Mouse (Mus musculus): ENCODE measurements around the gene Olfr1392.

The Olfr1392 gene

GRCm38 (mm10) chr11:49251380-49251761 is 33.7 kb upstream of the Olfr1392 start:
- DNase-seq (ENCODE audit: extremely low spot score, low read depth, low spot score): no peak

GRCm38 (mm10) chr11:49252048-49252447 is 33.0 kb upstream of the Olfr1392 start:
- DNase-seq (ENCODE audit: extremely low spot score, low read depth, low spot score): no peak

- DNase-seq (ENCODE audit: extremely low spot score, low read depth, low spot score): no peak
Observed at GRCm38 (mm10) chr11:49253035-49253434, 32.0 kb upstream of the Olfr1392 start.

GRCm38 (mm10) chr11:49259296-49259695 is 25.8 kb upstream of the Olfr1392 start:
- DNase-seq (ENCODE audit: extremely low spot score, low read depth, low spot score): no peak

GRCm38 (mm10) chr11:49259829-49260228 is 25.3 kb upstream of the Olfr1392 start:
- no peak for DNase-seq (ENCODE audit: extremely low spot score, low read depth, low spot score)

- no peak for DNase-seq (ENCODE audit: extremely low spot score, low read depth, low spot score)
Observed at GRCm38 (mm10) chr11:49260598-49261312, 24.3 kb upstream of the Olfr1392 start.

- DNase-seq (ENCODE audit: extremely low spot score, low read depth, low spot score): no peak
Observed at GRCm38 (mm10) chr11:49261313-49261855, 23.7 kb upstream of the Olfr1392 start.

DNA sequence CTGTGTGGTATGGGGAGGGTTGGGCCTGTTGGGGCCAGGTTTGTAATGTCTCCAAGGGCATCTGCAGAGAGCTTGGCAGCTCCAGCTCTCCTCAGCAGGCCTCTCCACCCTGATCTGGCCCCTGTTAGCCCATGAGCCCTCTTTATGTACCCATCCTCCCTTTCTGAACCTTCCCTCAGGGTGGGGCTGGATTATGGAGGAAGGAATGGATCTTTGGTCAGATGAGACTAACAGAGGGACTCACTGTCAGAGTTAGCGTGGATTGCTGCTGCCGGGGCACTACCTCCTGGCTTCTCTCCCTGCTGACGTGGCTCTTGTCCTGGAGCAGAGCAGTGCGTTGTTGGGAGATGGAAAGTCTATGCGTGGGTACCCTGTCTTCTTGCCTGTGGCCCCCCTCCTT is 22.8 kb upstream of the Olfr1392 start:
- DNase-seq (ENCODE audit: extremely low spot score, low read depth, low spot score): no peak

DNA sequence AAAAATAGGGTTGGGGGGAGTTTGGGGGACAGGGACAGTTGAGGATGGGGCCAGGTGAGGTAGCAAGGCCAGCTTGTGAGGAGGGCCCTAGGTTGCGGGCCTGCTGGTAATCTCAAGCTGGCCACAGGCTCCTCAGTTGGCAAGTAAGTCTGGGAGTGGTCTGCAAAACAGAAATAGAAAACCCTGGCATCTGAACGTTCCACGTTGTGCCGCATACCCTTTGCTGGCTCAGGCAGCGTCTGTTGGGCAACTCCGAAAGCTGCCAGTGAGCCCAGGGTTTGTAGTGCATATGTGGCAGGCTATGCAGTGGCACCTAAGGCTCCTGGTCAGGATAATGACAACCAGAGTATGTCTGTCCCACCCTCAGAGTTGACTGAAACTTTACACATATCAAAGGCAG is 21.9 kb upstream of the Olfr1392 start:
- DNase-seq (ENCODE audit: extremely low spot score, low read depth, low spot score): no peak

GRCm38 (mm10) chr11:49264081-49264480 is 21.0 kb upstream of the Olfr1392 start:
- no peak for DNase-seq (ENCODE audit: extremely low spot score, low read depth, low spot score)

DNA sequence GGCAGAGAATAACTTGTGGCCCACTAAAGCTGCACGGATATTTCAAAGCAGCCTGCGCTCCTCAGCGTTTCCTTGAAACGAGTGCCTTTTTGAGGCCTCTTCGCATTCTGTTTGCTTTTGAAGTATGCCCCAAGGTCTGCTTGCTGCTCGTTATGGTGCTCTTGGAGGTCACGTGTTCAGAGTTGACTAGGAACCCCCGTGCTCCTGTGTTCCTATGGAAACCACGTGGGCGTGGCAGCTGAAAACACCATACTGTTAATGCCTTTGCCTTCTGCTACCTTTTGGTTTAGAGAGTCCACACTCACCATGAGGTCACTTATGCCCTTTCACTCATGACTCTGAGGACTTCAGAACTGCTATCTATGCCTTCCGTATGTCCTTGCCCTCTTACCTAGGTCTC is 20.5 kb upstream of the Olfr1392 start:
- no peak for DNase-seq (ENCODE audit: extremely low spot score, low read depth, low spot score)

GRCm38 (mm10) chr11:49265101-49265500 is 20.0 kb upstream of the Olfr1392 start:
- no peak for DNase-seq (ENCODE audit: extremely low spot score, low read depth, low spot score)

DNA sequence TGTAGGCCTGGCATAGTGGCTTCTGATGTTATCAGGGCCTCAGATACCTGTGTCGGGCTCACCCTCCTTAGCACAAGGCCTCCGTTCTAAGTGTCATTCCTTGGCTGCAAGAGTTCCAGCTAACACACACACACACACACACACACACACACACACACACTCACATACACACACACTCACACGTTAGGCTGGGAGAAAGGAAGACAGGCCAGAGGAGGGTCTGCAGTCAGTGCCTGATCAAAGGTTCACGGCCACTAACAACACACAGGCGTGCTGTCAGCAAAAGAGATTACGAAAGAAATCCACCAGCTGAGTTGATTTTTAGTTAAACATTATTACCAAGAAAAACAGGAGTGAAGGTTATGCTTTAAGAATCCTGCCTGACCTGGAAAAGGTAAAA is 18.4 kb upstream of the Olfr1392 start:
- no peak for DNase-seq (ENCODE audit: extremely low spot score, low read depth, low spot score)

DNA sequence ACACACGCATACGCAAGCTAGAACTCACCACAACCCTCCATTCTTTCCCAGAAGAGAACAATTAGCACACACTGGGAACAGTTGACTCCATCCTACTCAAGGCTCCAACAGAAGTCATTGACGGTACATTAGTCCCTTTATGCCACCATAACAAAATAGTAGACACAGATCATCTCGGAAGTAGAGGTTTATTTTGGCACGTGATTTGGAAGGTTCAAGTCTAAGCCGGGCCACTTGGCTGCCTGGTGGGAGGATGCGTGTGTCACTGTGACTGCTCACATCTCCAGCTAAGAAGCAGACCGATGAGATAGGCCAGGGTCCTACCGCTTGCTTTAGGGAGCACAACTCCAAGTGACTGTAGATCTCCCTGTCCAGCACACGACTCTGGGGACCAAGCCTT is 17.8 kb upstream of the Olfr1392 start:
- no peak for DNase-seq (ENCODE audit: extremely low spot score, low read depth, low spot score)

DNA sequence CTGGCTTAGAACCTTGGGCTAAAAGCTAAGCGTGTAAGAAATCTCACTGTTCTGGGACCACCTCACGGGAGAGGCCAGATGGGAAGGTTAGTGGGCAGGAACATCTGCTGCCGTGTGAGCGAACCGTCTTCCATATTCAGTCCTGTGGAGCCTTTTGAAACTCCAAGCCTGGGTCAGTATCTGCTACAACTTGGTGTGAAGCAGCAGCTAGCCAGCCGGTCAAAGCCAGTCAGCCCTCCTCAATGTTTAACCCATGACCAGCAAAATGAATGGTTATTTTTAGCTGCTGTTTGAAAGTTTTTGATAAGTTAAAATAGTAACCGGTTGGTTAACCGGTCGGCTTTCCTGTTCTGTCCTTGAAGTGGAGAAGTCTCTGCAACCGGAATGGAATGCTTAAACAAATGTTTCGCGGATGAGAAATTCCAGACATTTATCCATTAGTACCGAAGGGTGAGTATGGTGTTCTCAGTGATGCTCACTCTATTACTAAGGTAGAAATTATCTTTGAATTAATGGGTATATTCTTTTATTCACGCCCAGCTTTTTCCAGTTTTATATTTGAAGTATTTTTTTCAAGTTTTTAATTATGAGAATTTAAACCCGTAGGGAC is 17.0 kb upstream of the Olfr1392 start:
- DNase-seq (ENCODE audit: extremely low spot score, low read depth, low spot score): no peak

- DNase-seq (ENCODE audit: extremely low spot score, low read depth, low spot score): no peak
Observed at GRCm38 (mm10) chr11:49269761-49270160, 15.3 kb upstream of the Olfr1392 start.

DNA sequence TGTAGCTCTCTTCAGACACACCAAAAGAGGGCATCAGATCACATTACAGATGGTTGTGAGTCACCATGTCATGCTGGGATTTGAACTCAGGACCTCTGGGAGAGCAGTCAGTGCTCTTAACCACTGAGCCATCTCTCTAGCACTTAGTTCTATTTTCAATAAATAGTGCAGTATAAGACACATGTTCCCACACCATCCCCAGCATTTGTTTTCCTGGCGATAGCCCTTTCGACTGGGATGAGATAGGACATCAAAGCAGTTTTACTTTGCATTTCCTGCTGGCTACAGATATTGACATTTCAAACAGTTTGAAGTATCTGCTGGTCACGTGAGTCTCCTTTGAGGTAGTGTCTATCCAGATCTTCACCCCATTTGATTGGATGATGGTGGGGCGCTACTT is 14.7 kb upstream of the Olfr1392 start:
- no peak for DNase-seq (ENCODE audit: extremely low spot score, low read depth, low spot score)

DNA sequence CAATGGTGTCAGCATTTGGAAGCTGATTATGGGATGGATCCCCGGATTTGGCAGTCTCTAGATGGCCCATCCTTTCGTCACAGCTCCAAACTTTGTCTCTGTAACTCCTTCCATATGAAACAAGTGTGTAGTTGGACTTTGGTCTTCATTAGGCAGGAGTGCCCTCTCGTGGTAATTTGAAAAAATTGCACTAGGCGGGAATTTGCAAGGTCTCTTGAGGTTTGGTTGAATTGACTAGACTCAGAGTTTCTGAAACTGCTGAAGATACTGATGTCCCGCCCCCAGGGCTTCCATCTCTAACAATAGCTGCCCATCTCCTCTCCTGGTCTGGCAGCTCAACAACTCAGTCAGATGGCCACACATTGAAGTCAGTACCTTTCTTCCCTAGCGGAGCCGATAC is 13.7 kb upstream of the Olfr1392 start:
- peak; percentile 22 for DNase-seq (ENCODE audit: extremely low spot score, low read depth, low spot score)

DNA sequence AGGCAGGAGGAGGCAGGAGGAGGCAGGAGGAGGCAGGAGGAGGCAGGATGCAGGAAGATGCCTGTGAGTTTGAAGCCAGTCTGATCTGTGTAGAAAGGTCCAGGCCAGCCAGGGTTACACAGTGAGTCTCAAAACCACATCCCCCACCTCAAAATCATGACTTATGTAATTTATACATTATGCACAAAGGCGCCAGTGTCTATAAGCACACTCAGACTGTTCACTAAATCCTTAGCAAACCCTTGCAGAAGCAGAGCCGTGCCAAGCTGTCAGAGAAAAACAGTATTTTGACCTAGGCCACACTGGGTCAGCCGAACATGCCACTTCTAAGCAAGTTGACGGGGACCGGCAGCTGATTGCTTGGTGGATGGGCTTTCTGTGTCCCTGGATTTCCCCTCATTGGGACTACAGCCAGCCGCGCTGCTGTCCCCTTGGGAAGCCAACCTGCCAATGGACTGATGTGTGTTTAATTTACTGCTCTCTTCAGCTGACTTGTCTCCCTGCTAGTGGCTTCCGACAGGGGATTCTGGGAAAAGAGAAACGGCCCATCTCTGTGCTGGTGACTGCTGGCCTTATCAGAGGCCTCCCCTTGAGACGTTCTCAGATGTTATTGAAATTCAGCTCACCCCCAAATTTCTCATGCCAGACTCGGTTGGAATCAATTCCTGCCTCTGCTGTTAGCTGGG is 11.1 kb upstream of the Olfr1392 start:
- no peak for DNase-seq (ENCODE audit: extremely low spot score, low read depth, low spot score)

- no peak for DNase-seq (ENCODE audit: extremely low spot score, low read depth, low spot score)
Observed at GRCm38 (mm10) chr11:49278222-49278621, 6.9 kb upstream of the Olfr1392 start, which contains the start of gene Olfr1393. Olfr1393 (plus strand) TSS chr11:49278304.

DNA sequence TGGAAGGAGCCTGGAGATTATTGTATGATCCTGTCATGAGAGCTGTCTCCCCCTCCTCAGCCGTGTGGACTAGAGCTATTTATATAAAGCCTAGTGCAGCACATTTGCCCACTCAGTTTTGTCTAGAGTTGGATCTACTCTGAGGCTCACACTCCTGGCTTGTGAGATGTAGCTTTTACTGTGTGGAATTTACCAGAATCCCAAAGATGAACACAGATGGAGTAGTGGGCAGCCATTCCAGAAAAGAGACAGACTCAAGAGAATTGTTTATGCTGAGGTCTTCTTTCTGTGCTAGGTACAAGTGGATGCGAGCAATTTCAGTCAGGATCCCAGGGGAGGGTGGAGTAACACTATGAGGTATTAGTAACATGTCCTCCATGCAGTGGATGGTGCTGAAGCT is 2.2 kb downstream of the Olfr1392 start:
- no peak for DNase-seq (ENCODE audit: extremely low spot score, low read depth, low spot score)

GRCm38 (mm10) chr11:49292777-49293176 is 7.7 kb downstream of the Olfr1392 start:
- no peak for DNase-seq (ENCODE audit: extremely low spot score, low read depth, low spot score)

Data from hindlimb bud, embryonic 11.5 days (tissue).